In the genomic region with DNA sequence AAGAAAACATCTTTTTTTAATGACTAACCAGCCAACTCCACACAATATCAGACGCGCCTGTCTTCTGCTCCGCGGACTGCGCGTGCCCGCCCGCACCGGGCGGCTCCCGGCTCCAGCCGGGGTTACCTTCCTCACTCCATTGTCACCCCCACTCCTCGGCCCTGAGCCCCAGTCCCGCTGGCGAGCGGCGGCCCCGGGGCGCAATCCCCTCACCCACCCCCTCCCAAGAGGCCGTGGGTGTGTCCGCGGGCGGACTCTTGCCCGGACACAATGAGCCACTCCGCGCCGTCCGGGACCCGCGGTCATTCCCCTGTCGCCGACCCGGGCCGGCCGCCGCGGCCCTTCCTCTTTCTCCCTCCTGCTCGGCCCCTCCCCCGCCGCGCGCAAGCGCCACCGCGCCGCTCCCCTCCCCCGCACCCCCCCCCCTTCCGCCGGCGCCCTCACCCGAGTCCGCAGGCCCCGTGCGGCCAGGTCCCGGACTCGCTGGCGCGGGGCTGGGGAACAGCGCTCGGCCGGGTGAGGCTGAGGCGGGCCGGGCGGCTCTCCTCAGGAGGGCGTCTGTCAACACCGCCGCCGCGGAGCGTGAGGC, we compare ENCODE assay signal across 8 mouse cellular contexts. TPM values are rescaled to one million over a fixed set of nuclear protein-coding genes. Genes with fewer than 3 reads are reported as not detected.
DNase-seq lines count a peak whose midpoint lies in the region; ATAC-seq lines count a peak whose summit lies in the region.

No protein-coding gene starts in this region.

- peak; percentile 71 for ATAC-seq in erythroid progenitor cell, adult 5-6 weeks (replicated peaks; ENCODE audit: low FRiP score, poor library complexity, severe bottlenecking)

- peak overlapping the region; percentile 63 for H3K27ac ChIP-seq in macrophage

- peaks cover 7% of the 10 kb centered on the region; the same call in 1 of the 2 replicates for H3K36me3 ChIP-seq in macrophage (ENCODE audit: inconsistent target)

- DNase-seq in Muller cell, postnatal 12 days (ENCODE audit: inconsistent ontology term), result peak; percentile 77
- peak; percentile 35 to 53 for DNase-seq in adrenal gland, postnatal 4 days (ENCODE audit: low spot score in 2 of 2)
- peak; percentile 74 to 76 for DNase-seq in heart, postnatal 10 days
- DNase-seq in layer of hippocampus, adult 9-10 months (ENCODE audit: low spot score), result peak; percentile 5
- DNase-seq in right cerebral cortex, postnatal 25 days, result peak; percentile 61
- DNase-seq in MN1 (ENCODE audit: low spot score), result no peak

- peaks cover 48% of the 10 kb centered on the region for H3K79me2 ChIP-seq in macrophage (ENCODE audit: inconsistent target)

- peak overlapping the region; percentile 59 for H3K4me3 ChIP-seq in macrophage (ENCODE audit: inconsistent target)

- WGBS in macrophage (ENCODE audit: missing documents), result 1% methylated on average over 61 of the region's 70 CpGs

- intact Hi-C loops in heart, postnatal 10 days (cut with DNase I), result loop anchor here (2.0 kb wide), 1 partner anchor 40 kb away; a partner anchor contains a TSS

RNA-seq across cellular contexts. Expression of a gene that starts 0.4 kb away (rescaled TPM):
- 10 to 100 TPM; 41.1 to 44.1 TPM for total RNA-seq in adrenal gland, postnatal 4 days (2021)
- 46.1 and 61.6 TPM in 2 replicates for total RNA-seq in erythroid progenitor cell, adult 5-6 weeks (2015; ENCODE audit: low replicate concordance)
- total RNA-seq in erythroid progenitor cell, adult 5-6 weeks (2017; ENCODE audit: low replicate concordance), result 24.9 and 31.6 TPM in 2 replicates
- 10 to 100 TPM; 29.8 to 33.2 TPM for total RNA-seq in heart, postnatal 10 days (2021)
- total RNA-seq in macrophage (2018; cell fraction: chromatin; rRNA removed), result 100 to 1,000 TPM; 186 to 315 (median 261) TPM
- 10 to 100 TPM; 33.3 to 57.1 (median 47.5) TPM for total RNA-seq in macrophage (2018; cell fraction: cytosol; rRNA removed)
- total RNA-seq in macrophage (2018; cell fraction: nucleus; rRNA removed), result 100 to 1,000 TPM; 108 to 232 (median 152) TPM
- polyA plus RNA-seq in macrophage (2018), result 26.9 to 36.9 TPM (median 33.3 TPM) in 3 replicates

RNA-seq across cellular contexts. Expression of a gene that starts 39.4 kb away (rescaled TPM):
- 10 to 100 TPM; 37.7 to 44.2 TPM for total RNA-seq in adrenal gland, postnatal 4 days (2021)
- total RNA-seq in erythroid progenitor cell, adult 5-6 weeks (2015; ENCODE audit: low replicate concordance), result 44.3 and 69.6 TPM in 2 replicates
- total RNA-seq in erythroid progenitor cell, adult 5-6 weeks (2017; ENCODE audit: low replicate concordance), result 62.0 and 82.7 TPM in 2 replicates
- total RNA-seq in heart, postnatal 10 days (2021), result 10 to 100 TPM; 30.7 to 30.8 TPM
- 100 to 1,000 TPM; 127 to 323 (median 239) TPM for total RNA-seq in macrophage (2018; cell fraction: chromatin; rRNA removed)
- 10 to 100 TPM; 16.5 to 32.7 (median 20.9) TPM for total RNA-seq in macrophage (2018; cell fraction: cytosol; rRNA removed)
- total RNA-seq in macrophage (2018; cell fraction: nucleus; rRNA removed), result 100 to 1,000 TPM in 17 of 26 experiments, 10 to 100 TPM in 9; 58.8 to 210 (median 123) TPM
- polyA plus RNA-seq in macrophage (2018), result 26.1 to 48.6 TPM (median 27.2 TPM) in 3 replicates
